Mouse (Mus musculus) liver, embryonic 16.5 days (tissue): Measurements from ENCODE around the gene Pknox2. TPM values are rescaled to one million over a fixed set of nuclear protein-coding genes. Genes with fewer than 3 reads are reported as not detected.
A peak's percentile ranks its signal among the peaks of the same experiment; 100 is the strongest.

Experiments used
- ATAC-seq: fragments of 200-750 bp; cut with Nextera tagmentation; 2 replicates; pipeline ENCODE4 v1.8.0; 2017; ENCODE audit warnings: low read depth, mild to moderate bottlenecking, moderate number of reproducible peaks, moderate library complexity
- H3K27ac ChIP-seq: fragments of 300-500 bp; sonication (generic); 2 replicates; pipeline ENCODE4 v1.5.1; 2014; ENCODE audit warnings: mild to moderate bottlenecking, low read length
- H3K27me3 ChIP-seq: fragments of 300-500 bp; sonication (generic); 2 replicates; pipeline ENCODE4 v1.6.1; 2014; ENCODE audit warnings: low read depth, low read length, mixed read lengths; ENCODE audit not compliant: control insufficient read depth, insufficient read depth
- H3K36me3 ChIP-seq: fragments of 300-500 bp; sonication (generic); 2 replicates; pipeline ENCODE4 v1.6.1; 2014; ENCODE audit warnings: mild to moderate bottlenecking; ENCODE audit not compliant: control insufficient read depth, insufficient read depth
- H3K4me1 ChIP-seq: fragments of 300-500 bp; sonication (generic); 2 replicates; pipeline ENCODE4 v1.6.1; 2014; ENCODE audit warnings: low read depth, low read length, mixed read lengths; ENCODE audit not compliant: control insufficient read depth
- H3K4me2 ChIP-seq: fragments of 300-500 bp; sonication (generic); 2 replicates; pipeline ENCODE4 v1.6.1; 2014; ENCODE audit warnings: low read depth, low read length, mixed read lengths
- H3K4me3 ChIP-seq: fragments of 300-500 bp; sonication (generic); 2 replicates; pipeline ENCODE4 v1.5.1; 2014; ENCODE audit warnings: low read depth, mild to moderate bottlenecking, low read length
- H3K9ac ChIP-seq: fragments of 300-500 bp; sonication (generic); 2 replicates; pipeline ENCODE4 v1.6.1; 2014; ENCODE audit warnings: low read depth, low read length
- H3K9me3 ChIP-seq: fragments of 300-500 bp; sonication (generic); replicated peaks from 2 replicates; pipeline ENCODE4 v1.6.1; 2016; ENCODE audit warnings: low read length; ENCODE audit not compliant: control insufficient read depth
- WGBS: fragments of 180-500 bp; shearing (Covaris S2); extraction: QIAGEN DNeasy Blood & Tissue Kit; methylation state at CpG from one replicate; pipeline ENCODE4 v1.1.7; 2014; ENCODE audit not compliant: insufficient replicate concordance; 5-methylcytosine and 5-hydroxymethylcytosine counted together
- polyA plus RNA-seq: library from polyadenylated mRNA; unstranded; fragments of >200 nt; fragmentation: Nextera tagmentation; extraction: Ambion mirVana; gene quantifications from 2 replicates; pipeline ENCODE4 v1.2.1, GENCODE M21; 2015

Pknox2 gene
- polyA plus RNA-seq, 1 experiment from 2014 or later = 0.50 TPM

- Histone ChIP-seq H3K27me3 (peaks cover 60% of the 10 kb centered on the region), H3K4me3 (no peak overlapping the region), H3K9me3 (no peaks in the 10 kb centered on the region), H3K4me2 (no peak overlapping the region), H3K36me3 (no peaks in the 10 kb centered on the region), H3K4me1 (no peaks in the 10 kb centered on the region), H3K9ac (no peak overlapping the region), H3K27ac (no peak overlapping the region)
- 9% methylated on average over 6 of the region's 6 CpGs for WGBS
- no peak for ATAC-seq
These were observed 2.5 kb downstream of the Pknox2 start for GRCm38 (mm10) chr9:37144696-37145095.

DNA sequence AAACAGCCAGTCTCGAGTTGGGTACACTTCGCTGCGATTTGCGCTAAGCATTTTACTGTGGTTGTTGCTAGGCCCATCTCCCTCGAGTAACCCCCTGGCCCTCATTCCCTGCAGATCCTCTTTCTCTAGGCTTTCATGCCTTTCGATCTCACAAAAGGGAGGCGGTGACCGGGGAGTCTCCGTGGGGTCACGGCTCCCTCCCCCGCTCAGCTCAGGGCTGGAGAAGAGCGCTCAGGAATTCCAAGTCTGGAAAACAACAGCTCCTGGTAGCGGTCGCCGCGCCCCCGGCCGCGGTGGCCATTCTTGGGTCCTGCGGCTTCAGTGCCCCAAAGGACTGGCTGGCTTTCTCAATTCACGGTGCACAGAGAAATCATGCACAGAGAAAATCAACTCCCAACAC, 3.0 kb downstream of the Pknox2 start:
- no peaks in the 10 kb centered on the region for H3K4me1 ChIP-seq
- 8% methylated on average over 21 of the region's 21 CpGs for WGBS
- H3K36me3 ChIP-seq = no peaks in the 10 kb centered on the region
- no peak for ATAC-seq
- H3K27ac ChIP-seq = no peak overlapping the region
- no peak overlapping the region for H3K4me2 ChIP-seq
- no peak overlapping the region for H3K4me3 ChIP-seq
- H3K9ac ChIP-seq = no peak overlapping the region
- no peaks in the 10 kb centered on the region for H3K9me3 ChIP-seq
- peaks cover 60% of the 10 kb centered on the region for H3K27me3 ChIP-seq

GRCm38 (mm10) chr9:37143046-37143931, 3.9 kb downstream of the Pknox2 start:
- H3K9me3 ChIP-seq = no peaks in the 10 kb centered on the region
- no peaks in the 10 kb centered on the region for H3K36me3 ChIP-seq
- H3K4me2 ChIP-seq = no peak overlapping the region
- H3K27me3 ChIP-seq = peaks cover 54% of the 10 kb centered on the region
- H3K9ac ChIP-seq = no peak overlapping the region
- WGBS = 45% methylated on average over 12 of the region's 12 CpGs
- H3K4me3 ChIP-seq = no peak overlapping the region
- H3K27ac ChIP-seq = no peak overlapping the region
- no peaks in the 10 kb centered on the region for H3K4me1 ChIP-seq
- no peak for ATAC-seq

GRCm38 (mm10) chr9:37142107-37142506, 5.1 kb downstream of the Pknox2 start:
- H3K9ac ChIP-seq = no peak overlapping the region
- H3K27ac ChIP-seq = no peak overlapping the region
- WGBS = 21% methylated on average over 4 of the region's 4 CpGs
- H3K27me3 ChIP-seq = peaks cover 42% of the 10 kb centered on the region
- H3K4me3 ChIP-seq = no peak overlapping the region
- no peaks in the 10 kb centered on the region for H3K36me3 ChIP-seq
- ATAC-seq = no peak
- no peak overlapping the region for H3K4me2 ChIP-seq
- H3K4me1 ChIP-seq = no peaks in the 10 kb centered on the region
- H3K9me3 ChIP-seq = no peaks in the 10 kb centered on the region

GRCm38 (mm10) chr9:37140464-37141181, 6.6 kb downstream of the Pknox2 start:
- WGBS = 49% methylated on average over 5 of the region's 5 CpGs
- Histone ChIP-seq H3K4me3 (no peak overlapping the region), H3K27me3 (peaks cover 27% of the 10 kb centered on the region), H3K36me3 (no peaks in the 10 kb centered on the region), H3K4me1 (no peaks in the 10 kb centered on the region), H3K27ac (no peak overlapping the region), H3K9me3 (no peaks in the 10 kb centered on the region), H3K4me2 (no peak overlapping the region), H3K9ac (no peak overlapping the region)
- ATAC-seq = no peak

- no peaks in the 10 kb centered on the region for H3K9me3 ChIP-seq
- 8% methylated on average over 8 of the region's 8 CpGs for WGBS
- H3K9ac ChIP-seq = no peak overlapping the region
- H3K27ac ChIP-seq = no peak overlapping the region
- ATAC-seq = peak; percentile 61; the same call in 1 of the 2 replicates
- no peak overlapping the region for H3K4me3 ChIP-seq
- H3K4me1 ChIP-seq = no peaks in the 10 kb centered on the region
- H3K27me3 ChIP-seq = peaks cover 16% of the 10 kb centered on the region
- peak overlapping the region; percentile 34 for H3K4me2 ChIP-seq
- no peaks in the 10 kb centered on the region for H3K36me3 ChIP-seq
These were observed 7.7 kb downstream of the Pknox2 start for GRCm38 (mm10) chr9:37139514-37139913.

DNA sequence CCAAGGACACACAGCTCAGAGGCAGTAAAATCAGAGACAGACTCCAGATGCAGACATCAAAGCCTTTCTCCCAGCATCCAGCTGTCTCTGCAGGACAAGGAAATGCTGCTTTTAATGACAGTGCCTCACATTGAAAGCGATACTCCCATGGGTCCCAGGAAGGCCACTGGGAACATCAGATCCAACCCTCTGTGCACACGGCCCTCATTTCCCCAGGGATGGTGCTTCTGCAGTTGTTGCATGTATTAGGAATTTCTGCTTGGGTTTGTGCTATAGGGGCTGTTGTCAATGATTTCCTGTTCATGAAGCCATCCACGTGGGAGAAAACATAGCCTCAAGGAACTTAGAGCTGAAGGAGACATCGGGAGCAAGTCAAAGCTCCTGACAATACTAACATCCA, 8.3 kb downstream of the Pknox2 start:
- ATAC-seq = no peak
- Histone ChIP-seq H3K36me3 (no peaks in the 10 kb centered on the region), H3K4me2 (no peak overlapping the region), H3K27ac (no peak overlapping the region), H3K27me3 (peaks cover 10% of the 10 kb centered on the region), H3K9me3 (no peaks in the 10 kb centered on the region), H3K4me3 (no peak overlapping the region), H3K4me1 (no peaks in the 10 kb centered on the region), H3K9ac (no peak overlapping the region)
- WGBS = 44% methylated on average over 4 of the region's 4 CpGs

- Histone ChIP-seq H3K4me3 (no peak overlapping the region), H3K27me3 (no peaks in the 10 kb centered on the region), H3K36me3 (no peaks in the 10 kb centered on the region), H3K4me2 (no peak overlapping the region), H3K4me1 (no peaks in the 10 kb centered on the region), H3K9ac (no peak overlapping the region), H3K9me3 (no peaks in the 10 kb centered on the region), H3K27ac (no peak overlapping the region)
- WGBS = 76% methylated on average over 13 of the region's 13 CpGs
- no peak for ATAC-seq
These were observed 10.9 kb downstream of the Pknox2 start for GRCm38 (mm10) chr9:37136340-37136739.

- Histone ChIP-seq H3K4me2 (no peak overlapping the region), H3K9me3 (no peaks in the 10 kb centered on the region), H3K27ac (no peak overlapping the region), H3K4me3 (no peak overlapping the region), H3K9ac (no peak overlapping the region), H3K4me1 (no peaks in the 10 kb centered on the region), H3K36me3 (no peaks in the 10 kb centered on the region), H3K27me3 (no peaks in the 10 kb centered on the region)
- ATAC-seq = no peak
- WGBS = 53% methylated on average over 7 of the region's 7 CpGs
These were observed 13.7 kb downstream of the Pknox2 start for GRCm38 (mm10) chr9:37133495-37133894.
